Mouse (Mus musculus): ENCODE results near the gene Creb3l1. TPM values are rescaled to one million over a fixed set of nuclear protein-coding genes. Genes with fewer than 3 reads are reported as not detected.

Gene Creb3l1
- total RNA-seq, 2 experiments from 2014 or later: 8.0 to 8.5 TPM

Small RNAs within 50 kb of the gene (microRNA-seq; reads per million reads assigned to microRNA genes)
- 0 to 0.36 reads per million in 2 experiments for gene Mir6999

Other genes starting within 250 kb of the Creb3l1 start
- gene Chrm4, start 97.3 kb downstream of the Creb3l1 start, total RNA-seq (2021): not detected
- 10 to 100 TPM; 15.7 to 16.8 TPM for gene Mdk, start 92.2 kb downstream of the Creb3l1 start, total RNA-seq (2021)
- gene Gm9821, start 78.8 kb downstream of the Creb3l1 start, total RNA-seq (2021): not detected
- gene Dgkz, start 48.6 kb downstream of the Creb3l1 start, total RNA-seq (2021): 10 to 100 TPM; 62.3 to 63.1 TPM
- 10 to 100 TPM; 32.6 to 33.6 TPM for gene Phf21a, start 68.6 kb upstream of the Creb3l1 start, total RNA-seq (2021)